Mouse (Mus musculus) left cerebral cortex, adult 8-10 months (tissue): ENCODE data around the gene Ilkap. TPM values are rescaled to one million over a fixed set of nuclear protein-coding genes. Genes with fewer than 3 reads are reported as not detected.

Experiments
- DNase-seq, 2 experiments: peaks; one replicate each; pipeline ENCODE4 v3.0.0; 2022; ENCODE audit warnings: low spot score in 2 of 2
- total RNA-seq, 4 experiments: library from RNA; stranded (reverse); gene quantifications; 2 replicates each; pipeline ENCODE4 v1.2.4; 2022

Gene Ilkap
- total RNA-seq, 4 experiments from 2014 or later, result 48.1 to 54.9 (median 52.2) TPM

- no peak for DNase-seq
Observed at GRCm38 (mm10) chr1:91414903-91415302, 16.3 kb upstream of the Ilkap start.

- DNase-seq, result peak; percentile 41 to 69
Observed at GRCm38 (mm10) chr1:91413898-91414594, 15.4 kb upstream of the Ilkap start, which contains the start of gene Hes6. Gene Hes6 (minus strand): TSS chr1:91414038.

- no peak for DNase-seq
Observed at GRCm38 (mm10) chr1:91413536-91413897, 14.9 kb upstream of the Ilkap start.

GRCm38 (mm10) chr1:91413030-91413506 is 14.5 kb upstream of the Ilkap start:
- peak; percentile 78 to 93 for DNase-seq

- DNase-seq, result no peak
Observed at GRCm38 (mm10) chr1:91412286-91413029, 13.8 kb upstream of the Ilkap start.

- no peak for DNase-seq
Observed at GRCm38 (mm10) chr1:91411631-91412285, 13.1 kb upstream of the Ilkap start.

GRCm38 (mm10) chr1:91407819-91408218 is 9.2 kb upstream of the Ilkap start:
- DNase-seq, result no peak

- no peak for DNase-seq
Observed at GRCm38 (mm10) chr1:91405406-91406169, 7.0 kb upstream of the Ilkap start.

GRCm38 (mm10) chr1:91404976-91405375 is 6.4 kb upstream of the Ilkap start:
- no peak for DNase-seq

- no peak for DNase-seq
Observed at GRCm38 (mm10) chr1:91397927-91398259, 722 bp downstream of the Ilkap start.

- no peak for DNase-seq
Observed at GRCm38 (mm10) chr1:91390369-91390768, 8.2 kb downstream of the Ilkap start.

- DNase-seq, result no peak
Observed at GRCm38 (mm10) chr1:91381091-91381471, 17.5 kb downstream of the Ilkap start.

- DNase-seq, result peak; percentile 45 to 58
Observed at GRCm38 (mm10) chr1:91380453-91381090, 18.0 kb downstream of the Ilkap start.

GRCm38 (mm10) chr1:91373414-91373835 is 25.2 kb downstream of the Ilkap start:
- no peak for DNase-seq

- no peak for DNase-seq
Observed at GRCm38 (mm10) chr1:91370055-91370454, 28.6 kb downstream of the Ilkap start.

GRCm38 (mm10) chr1:91369408-91369807 is 29.2 kb downstream of the Ilkap start:
- DNase-seq, result no peak

- no peak for DNase-seq
Observed at GRCm38 (mm10) chr1:91367295-91367694, 31.3 kb downstream of the Ilkap start.

GRCm38 (mm10) chr1:91366215-91367108 is 32.2 kb downstream of the Ilkap start, which contains the start of gene Erfe:
Gene Erfe (plus strand): TSS chr1:91366430.
- no peak for DNase-seq

- no peak for DNase-seq
Observed at GRCm38 (mm10) chr1:91365816-91366214, 32.8 kb downstream of the Ilkap start.
